Mouse (Mus musculus) neutrophil, adult 5-6 weeks (primary cell): ENCODE measurements around the gene Lrrc28. TPM values are rescaled to one million over a fixed set of nuclear protein-coding genes. Genes with fewer than 3 reads are reported as not detected.

Source experiments
- ATAC-seq: fragments of 151-379, 151-347 bp; 2 replicates; pipeline ENCODE4 v1.8.0; 2017; ENCODE audit warnings: mild to moderate bottlenecking, moderate TSS enrichment; ENCODE audit not compliant: insufficient number of reproducible peaks, poor library complexity, low FRiP score, severe bottlenecking; ENCODE audit errors: extremely low read depth
- total RNA-seq: library from RNA; stranded (forward); fragments of 200-1000 nt; gene quantifications from 2 replicates; pipeline ENCODE4 v1.2.3, GENCODE M21; 2017

The Lrrc28 gene
- total RNA-seq, 1 experiment from 2014 or later, result 17.6 TPM

DNA sequence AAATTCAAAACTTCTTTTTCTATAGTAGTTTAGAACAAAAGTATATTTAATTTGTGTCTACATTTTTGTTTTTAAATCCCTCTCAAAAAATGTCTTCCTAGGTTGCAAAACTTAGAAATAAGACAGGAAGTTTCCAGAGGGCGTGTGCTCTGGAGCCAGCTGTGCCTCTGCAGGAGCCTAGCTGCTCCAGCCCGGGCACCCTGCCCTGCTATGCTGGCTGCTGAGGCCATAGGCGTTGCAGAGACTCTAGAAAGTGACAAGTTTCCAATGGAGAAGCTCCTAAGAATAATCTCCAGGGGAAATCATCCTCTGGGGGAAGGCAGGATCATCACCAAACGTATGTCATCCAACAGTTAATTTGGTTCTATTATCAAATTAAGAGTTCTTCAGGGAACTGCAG, 130.7 kb downstream of the Lrrc28 start:
- no peak for ATAC-seq

DNA sequence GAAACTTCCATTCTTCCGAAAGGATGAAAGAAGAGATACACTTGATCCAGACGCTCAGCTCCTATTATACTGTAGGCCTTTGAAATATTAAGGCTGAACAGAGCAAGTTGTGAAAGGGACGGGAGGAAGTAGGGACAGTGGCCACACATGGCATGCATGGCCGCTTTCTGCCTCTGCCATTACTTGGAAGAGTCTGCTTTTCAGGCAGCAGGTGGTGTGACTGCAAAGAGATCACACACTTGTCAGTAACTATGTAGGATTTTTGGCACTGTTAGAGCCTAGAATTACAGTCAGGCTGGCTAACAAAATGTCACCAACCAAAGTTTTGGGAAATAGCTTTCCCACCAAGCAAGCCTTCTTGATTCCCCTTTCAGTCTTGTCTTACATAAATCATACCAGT, 131.4 kb downstream of the Lrrc28 start:
- ATAC-seq, result no peak

DNA sequence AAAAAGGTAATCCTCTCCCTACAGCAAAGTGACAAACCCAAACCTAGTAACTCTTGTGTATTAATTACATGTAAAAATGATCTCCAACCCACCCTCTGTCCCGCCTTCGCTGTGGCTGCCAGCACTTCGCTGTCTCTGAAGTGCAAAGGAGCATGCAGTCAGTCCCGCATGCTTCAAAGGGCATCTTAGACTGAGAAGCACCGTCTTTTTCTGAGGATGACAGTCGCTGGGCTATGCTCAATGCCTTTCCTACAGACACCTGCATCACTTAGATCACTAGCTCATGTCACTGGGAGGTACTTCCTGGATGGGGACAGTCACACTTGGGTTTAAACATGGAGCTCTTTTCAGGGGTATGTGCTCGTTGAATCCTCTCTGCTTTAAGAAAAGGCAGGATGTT, 133.5 kb downstream of the Lrrc28 start:
- no peak for ATAC-seq

DNA sequence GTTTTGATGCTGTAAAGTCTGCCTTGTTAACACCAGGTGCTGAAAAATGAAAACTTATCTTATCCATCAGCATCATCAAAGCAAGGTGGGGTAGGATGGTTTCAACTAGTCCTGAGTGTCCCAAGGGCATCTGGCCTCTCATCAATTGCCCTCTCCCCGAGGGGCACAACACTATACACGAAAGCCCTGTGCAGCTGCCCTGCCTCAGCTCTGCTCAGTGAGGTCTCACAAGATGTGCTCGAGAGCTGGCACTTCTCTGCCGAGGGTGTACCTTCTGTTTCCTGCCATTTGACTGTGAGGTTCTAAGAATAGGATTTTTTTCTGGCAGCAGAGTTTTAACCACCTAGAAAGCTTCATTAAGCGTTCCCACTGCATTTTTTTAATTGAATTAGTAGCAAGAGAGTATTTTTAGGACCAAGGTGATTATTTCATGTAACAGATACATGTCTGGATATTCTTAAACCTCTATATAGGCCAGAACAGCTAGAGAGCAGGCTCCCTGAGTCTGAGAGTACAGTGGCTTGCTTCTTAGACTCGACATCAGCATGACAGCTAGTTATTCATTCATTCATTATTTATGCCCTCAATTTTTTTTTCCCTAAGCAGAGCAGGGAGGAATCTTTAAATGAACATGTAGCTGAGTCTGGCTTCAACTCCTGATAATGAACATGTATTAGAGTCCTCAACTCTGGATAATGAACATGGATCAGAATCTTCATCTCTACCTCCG, 141.6 kb downstream of the Lrrc28 start:
- ATAC-seq, result no peak

DNA sequence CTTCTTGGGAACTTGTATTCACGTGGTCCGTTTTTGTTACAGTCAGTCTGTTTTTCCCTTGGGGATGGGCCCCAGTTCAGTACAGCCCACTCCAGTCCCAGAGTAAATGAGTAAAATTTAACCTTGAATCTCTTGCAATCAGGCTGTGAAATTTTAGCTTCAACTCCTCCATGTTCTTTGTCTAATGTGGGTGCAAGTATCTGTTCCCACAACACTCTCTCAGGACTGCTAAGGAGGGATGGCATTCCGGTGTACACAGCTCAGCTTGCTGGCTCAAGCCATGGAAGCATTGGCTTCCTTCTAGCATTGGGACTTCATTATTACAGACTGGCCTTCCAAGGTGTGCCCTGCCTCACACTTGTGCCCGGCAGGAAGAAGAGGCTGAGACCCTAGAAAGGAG, 142.4 kb downstream of the Lrrc28 start:
- no peak for ATAC-seq

DNA sequence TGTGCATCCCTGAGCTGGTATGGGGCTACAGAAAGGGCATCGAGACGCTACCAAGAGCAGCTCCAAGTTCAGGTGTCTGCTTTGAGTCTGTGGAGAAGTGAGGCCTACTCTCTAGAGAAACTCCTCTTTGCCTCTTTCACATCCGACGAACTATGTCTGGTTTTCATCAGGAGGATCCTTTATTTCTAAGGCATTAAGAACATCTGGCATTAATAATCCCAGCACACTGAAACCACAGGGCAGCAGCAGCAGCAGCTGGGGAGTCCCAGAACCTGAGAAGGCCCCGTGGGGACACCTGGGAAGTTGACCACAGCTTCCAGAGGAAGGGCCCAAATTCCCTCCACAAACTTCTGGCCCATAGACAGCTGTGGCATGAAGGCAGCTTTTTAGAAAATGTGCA, 144.2 kb downstream of the Lrrc28 start:
- ATAC-seq, result no peak

DNA sequence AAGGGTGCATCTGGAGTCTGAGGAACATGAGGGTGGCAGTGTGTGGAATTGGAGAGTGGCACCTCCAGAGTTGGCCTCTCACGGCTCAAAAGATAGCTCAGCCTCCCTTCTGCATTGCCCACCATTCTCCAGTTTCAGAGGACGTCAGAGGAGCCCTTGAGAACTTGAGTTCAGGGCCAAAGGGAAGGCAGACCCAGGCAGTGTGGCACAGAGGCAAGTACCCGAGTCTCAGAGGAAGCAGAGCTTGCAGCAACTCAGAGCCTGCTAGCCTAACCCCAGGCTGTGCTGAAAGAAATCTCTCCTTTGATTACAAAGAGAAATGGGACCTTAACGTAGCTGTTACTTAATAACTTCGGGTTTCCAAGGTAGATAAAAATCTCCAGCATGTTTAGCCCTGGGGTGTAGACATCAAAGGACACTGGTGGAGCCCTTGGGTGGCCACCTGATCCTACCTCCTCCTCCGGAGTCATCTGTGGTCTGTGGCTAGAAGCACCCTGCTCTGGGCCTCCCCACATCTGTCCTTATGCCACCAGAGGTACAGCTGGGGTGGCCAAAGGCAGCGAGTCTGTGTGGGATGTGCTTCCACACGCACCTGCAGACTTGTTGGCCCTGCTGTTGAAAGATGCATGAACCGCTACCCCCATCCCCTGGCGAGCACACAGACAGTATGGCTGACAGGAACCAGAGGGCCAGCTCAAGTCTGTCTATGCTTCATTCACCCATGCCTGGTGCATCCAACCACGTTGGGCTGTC, 144.8 kb downstream of the Lrrc28 start:
- ATAC-seq, result no peak

DNA sequence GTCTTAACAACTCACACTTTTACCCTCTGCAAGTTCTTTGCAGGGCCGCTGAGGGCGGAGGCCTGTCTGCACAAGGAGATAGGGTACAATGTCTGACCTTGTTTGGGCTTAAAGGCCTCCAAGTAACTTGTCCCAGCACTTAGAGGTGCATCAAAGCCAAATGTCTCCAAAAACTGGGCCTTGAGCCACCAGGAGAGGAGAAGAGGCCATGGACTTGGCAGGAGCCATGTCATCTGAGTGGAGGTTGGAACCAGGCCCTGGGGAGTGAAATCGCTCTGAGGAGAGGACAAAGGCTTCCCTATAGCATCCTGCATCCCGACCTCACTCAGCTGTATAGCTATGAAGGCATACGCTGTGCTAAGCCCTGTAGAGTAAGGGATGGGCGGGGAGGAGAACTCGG, 145.6 kb downstream of the Lrrc28 start:
- no peak for ATAC-seq

DNA sequence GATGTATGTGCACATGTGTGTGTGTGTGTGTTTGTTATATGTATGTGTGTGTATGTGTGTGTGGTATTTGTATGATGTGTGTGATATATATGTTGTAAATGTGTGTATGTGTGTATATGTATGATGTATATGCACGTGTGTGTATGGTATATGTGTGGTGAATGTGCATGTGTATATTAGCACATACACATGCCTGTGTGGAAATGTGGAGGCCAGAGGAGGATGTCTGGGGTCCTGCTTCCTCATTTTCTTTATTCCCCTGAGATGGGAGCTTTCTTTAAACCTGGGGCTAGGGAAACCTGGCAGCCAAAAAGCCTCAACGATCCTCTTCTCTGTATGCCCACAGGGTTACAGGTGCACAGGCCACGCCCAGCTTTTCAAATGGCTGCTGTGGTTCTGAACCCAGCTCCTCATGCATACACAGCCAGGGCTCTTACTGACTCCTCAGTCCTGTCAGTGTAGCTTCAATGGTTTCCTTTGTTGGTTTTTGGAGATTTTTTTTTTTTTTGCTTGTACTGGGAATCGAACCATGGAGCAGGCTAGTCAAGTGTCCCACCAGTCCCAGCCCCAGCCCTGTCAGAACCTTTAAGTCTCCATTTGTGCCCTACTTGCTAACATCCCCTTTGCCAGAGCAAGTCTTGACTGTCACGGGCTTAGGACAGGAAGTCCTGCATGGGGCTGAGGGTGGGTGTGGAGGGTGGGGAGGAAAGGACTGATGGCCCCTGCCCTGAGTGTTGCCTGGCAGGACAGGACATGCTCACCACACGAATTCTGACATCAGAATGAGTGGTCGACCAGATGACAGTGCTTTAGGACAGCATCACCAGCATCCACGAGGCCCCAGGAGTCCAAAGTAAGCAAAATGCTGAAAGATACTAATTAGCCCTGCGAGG, 151.0 kb downstream of the Lrrc28 start:
- ATAC-seq, result no peak

DNA sequence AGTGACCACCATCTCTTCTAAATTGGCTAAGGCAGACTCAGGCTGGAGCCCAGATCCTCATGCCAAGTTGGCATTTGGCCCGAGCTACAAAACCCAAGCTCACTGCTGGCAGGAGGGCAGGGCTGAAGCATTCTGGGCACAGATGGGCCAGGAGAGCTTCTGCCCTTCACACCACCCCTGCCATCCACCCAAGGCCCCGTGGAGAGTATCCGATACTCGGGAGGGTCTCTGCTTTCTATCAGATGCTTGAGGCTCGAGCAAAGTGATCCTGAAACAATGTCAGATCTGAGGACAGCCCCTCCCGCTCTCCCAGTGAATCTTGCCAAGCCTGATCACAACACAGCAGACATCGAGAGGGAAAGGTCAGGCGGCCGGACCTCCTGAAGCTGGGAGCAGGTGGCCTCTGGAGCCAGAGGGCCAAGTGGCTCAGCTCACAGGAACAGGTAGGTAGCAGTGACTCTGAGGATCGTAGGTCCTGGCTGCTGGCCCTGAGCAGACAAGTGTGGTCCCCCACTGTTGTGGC, 157.1 kb downstream of the Lrrc28 start:
- ATAC-seq, result no peak

DNA sequence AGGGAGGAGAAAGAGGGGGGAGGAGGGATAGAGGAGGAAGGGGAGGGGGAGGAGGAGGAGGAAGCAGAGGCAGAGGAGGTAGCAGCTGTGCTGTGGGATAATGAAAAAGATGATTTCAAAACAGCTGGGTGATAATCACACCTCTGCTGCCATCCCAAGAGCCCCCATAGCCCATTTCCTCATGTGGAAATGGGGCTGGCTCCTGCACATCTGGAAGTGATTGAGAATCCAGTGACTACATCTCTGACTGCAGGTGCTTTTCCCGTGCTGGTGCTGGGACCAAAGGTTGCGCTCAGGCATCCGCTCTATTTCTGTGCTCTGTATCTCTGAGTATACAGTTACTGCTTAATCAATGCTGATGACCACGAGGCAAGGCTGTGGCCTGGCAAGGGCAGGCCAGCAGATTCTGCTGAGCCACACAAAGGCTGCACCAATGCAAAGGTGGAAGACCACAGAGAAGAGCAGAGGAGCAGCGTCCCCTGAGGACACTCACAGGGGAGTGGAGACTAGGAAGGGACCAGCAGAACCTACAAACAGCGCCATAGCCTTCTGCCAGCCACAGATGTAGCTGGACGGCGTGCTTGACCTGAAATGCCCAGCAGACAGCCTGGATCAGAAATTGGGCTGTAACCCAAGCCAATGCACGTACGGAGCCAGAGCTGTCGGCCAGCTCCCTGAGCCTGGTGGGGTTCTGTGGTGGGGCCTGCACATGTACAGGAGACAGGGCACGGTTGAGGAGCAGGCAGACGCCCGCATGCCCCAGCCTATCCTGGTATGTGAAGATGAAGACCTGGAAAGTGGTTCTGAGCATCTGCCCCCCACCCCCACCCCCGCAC, 157.9 kb downstream of the Lrrc28 start:
- ATAC-seq, result no peak

DNA sequence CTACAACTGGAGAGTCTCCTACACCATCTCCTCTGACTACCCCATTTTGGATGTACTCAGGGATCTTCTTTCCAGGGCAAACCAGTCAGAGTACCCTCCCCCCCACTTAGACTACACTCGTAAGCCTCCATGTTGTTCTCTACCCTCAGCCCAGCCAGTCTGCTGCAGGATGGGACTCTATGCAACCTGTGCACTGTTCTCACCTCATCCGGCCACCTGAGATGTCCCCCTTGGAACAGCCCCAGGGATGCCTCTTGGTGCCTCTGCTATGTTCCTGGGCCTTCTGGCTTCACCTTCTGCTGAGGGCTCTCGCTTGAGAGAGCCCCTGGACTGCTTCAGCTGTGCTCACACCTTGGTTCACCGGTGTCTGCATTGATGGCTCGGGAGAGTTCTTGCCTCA, 158.7 kb downstream of the Lrrc28 start:
- ATAC-seq, result no peak

DNA sequence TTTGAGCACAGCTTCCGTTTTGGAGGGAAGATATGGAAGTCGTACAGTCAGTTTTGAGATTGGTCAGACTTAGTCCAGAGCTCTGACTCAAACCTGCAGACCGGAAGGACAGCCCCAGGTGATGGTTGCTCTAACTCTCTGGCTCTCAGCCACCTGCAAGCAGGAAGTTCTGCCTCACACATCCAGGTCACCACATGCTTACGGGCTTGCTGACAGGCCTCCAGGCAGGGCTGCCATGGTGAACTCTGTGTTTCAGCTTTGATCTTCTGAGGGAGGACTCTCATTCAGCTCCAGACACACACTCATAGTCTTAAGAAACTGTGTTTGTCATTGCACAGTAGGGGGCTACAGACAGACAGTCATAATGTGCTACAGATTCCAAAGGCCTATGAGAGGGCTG, 161.4 kb downstream of the Lrrc28 start:
- ATAC-seq, result no peak

DNA sequence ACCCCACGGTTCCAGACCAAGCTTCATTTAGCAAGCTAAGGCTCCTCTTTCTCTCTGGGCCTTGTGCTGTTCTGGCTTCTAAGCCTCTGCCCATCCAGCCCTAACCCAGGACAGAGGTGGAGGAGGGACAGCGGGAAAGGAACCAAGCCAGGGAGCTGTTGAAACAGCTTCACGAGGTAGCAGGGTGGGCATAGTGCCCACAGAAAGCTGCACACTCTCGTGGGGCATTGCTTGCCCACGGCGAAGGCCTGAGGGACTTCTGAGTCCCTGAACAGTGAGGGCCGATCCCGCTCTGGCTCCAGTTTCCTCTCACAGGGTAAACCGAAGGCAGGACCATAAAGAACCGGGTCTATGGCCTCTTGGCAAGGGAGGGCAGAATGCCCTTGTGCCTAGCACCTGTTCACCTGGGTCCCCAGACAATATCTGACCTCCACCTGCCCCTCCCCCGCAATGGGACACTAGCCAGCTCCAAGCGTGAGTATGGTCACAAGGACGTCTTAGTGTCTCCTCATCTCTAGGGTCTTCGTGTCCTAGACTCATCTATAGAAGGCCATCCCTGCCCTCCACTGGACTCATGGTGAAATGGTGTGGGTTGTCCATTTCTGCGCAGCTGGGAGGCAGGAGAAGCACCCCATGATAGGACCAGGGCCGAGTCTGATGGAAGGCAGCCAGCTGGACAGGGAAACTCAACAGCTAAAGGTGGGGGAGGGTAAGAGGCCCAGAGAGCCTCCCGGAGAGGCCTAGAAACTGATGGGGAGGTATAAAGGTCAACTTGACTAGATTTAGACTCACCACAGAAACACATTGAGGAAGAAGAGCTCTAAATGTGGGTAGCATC, 165.3 kb downstream of the Lrrc28 start:
- ATAC-seq, result no peak

DNA sequence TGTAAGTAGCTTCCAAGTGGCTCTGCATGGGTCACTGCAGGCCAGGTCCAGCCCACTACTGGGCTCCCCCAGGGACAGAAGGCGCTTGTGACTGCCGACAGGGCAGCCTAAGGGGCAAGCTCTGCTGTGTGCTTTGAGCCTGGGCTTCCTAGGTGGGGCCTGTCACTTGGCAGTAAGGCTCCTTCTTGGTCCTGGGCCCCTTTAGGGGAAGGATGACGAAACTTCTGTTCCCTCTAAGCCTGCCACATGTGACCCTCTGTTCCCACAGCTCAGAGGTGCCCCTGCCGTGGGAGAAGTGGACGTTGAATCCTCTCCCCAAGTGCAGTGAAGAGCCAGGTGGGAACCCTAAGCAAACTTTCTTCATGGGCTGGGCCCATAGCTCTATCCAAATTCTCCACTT, 165.9 kb downstream of the Lrrc28 start:
- ATAC-seq, result no peak

DNA sequence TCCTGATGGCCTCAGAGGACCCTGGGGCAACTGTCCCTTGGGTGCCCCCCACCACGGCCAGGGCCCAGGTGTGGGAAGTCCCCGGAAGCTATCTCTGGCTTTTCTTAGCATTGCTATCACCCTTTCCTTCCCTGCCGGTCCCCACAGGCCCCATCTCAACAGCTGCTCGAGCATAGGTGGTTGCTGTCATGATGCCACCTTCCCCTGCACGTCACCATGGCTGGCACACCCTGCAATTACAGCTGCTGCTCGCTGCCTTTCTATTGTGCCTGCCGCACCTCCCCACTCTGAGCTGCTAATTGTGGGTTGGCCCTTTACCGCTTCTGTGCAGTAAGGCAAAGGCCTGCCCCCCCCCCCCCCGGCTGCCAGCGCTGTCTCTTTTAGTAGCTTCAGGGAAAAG, 167.1 kb downstream of the Lrrc28 start:
- 0 out of 2 replicates have a peak, but pooled peaks have one; percentile 24 for ATAC-seq

DNA sequence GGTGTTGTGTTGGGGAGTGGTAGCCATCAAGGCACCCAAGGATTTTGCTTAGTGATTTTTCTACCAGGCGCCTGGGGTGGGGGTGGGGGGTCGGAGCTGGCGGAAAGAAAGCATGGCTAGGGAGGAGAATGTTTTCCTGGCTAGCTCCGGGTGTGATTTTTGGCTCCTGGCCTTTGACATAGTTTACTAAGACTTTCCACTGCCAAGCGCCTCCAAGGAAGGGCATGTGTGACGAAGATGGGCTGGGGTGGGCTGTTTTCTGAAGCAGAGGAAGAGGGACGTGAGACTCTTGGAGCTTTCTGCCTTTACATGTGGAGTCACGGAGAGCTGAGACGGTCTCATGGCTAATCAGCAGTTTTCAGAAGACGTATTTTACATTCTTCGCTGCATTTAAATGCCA, 173.8 kb downstream of the Lrrc28 start:
- ATAC-seq, result no peak
